Mouse (Mus musculus) brain, embryonic 14.5 days (tissue): ENCODE measurements around the gene Eif4g3. TPM values are rescaled to one million over a fixed set of nuclear protein-coding genes. Genes with fewer than 3 reads are reported as not detected.
"Not testable (repeated sequence)": the region's sequence is repeated elsewhere in the genome, so short reads cannot be mapped to it uniquely, and the experiment has no call there.

ENCODE experiments used
- DNase-seq: peaks from one replicate; pipeline ENCODE4 v3.0.0-alpha.2; 2011; ENCODE audit warnings: low read depth
- CTCF ChIP-seq: fragments of 200-500 bp; IDR thresholded peaks from 2 replicates; pipeline ENCODE4 v1.5.1; 2012; ENCODE audit warnings: inconsistent platforms, mild to moderate bottlenecking, moderate library complexity, borderline replicate concordance; ENCODE audit not compliant: insufficient read depth, insufficient read length; ENCODE audit errors: extremely low read depth
- POLR2A ChIP-seq: fragments of 200-500 bp; IDR thresholded peaks from 2 replicates; pipeline ENCODE4 v1.6.1; 2012; ENCODE audit warnings: mild to moderate bottlenecking, inconsistent platforms, borderline replicate concordance; ENCODE audit not compliant: poor library complexity, insufficient read depth, insufficient read length, severe bottlenecking; ENCODE audit errors: extremely low read depth
- polyA plus RNA-seq: library from polyadenylated mRNA; depleted of rRNA; stranded (reverse); fragments of >200 nt; gene quantifications from 2 replicates; pipeline ENCODE4 v1.2.3, GENCODE M21; 2012

The Eif4g3 gene
- polyA plus RNA-seq, 1 experiment, result 149 TPM

DNA sequence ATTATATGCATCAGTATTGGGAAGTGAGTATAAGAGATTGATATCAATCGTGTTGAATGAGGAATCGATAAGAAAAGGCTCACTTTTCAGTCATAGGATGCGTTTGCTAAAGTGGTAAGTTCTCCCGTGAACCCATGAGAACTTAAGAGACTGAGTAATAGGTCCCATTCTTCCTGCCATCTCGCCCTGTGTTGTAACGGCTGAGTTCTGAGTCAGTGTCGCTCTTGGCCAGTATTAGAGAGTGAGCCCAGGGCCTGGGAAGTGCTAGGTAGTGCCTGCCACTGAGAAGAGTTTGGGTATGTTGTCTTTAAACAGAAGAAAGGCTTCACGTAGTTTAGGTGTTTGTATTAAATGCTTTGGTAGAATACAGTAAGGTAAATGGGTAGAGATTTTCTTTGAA is 53.5 kb downstream of the Eif4g3 start:
- DNase-seq, result no peak
- TF ChIP-seq CTCF, result no peak
- TF ChIP-seq POLR2A, result no peak

GRCm38 (mm10) chr4:138049547-138049946 is 56.7 kb downstream of the Eif4g3 start:
- no peak for TF ChIP-seq CTCF
- TF ChIP-seq POLR2A, result no peak
- peak; percentile 50 for DNase-seq

GRCm38 (mm10) chr4:138051488-138051887 is 58.7 kb downstream of the Eif4g3 start:
- TF ChIP-seq POLR2A (no peak), CTCF (no peak)

GRCm38 (mm10) chr4:138056658-138057057 is 63.8 kb downstream of the Eif4g3 start:
- DNase-seq, result no peak
- no peak for TF ChIP-seq POLR2A
- no peak for TF ChIP-seq CTCF

More at GRCm38 (mm10) chr4:138051488-138051887, 58.7 kb downstream of the Eif4g3 start:
- DNase-seq, result peak; percentile 22

- not testable (repeated sequence) for DNase-seq
These were observed 64.5 kb downstream of the Eif4g3 start for GRCm38 (mm10) chr4:138057196-138057754.

DNA sequence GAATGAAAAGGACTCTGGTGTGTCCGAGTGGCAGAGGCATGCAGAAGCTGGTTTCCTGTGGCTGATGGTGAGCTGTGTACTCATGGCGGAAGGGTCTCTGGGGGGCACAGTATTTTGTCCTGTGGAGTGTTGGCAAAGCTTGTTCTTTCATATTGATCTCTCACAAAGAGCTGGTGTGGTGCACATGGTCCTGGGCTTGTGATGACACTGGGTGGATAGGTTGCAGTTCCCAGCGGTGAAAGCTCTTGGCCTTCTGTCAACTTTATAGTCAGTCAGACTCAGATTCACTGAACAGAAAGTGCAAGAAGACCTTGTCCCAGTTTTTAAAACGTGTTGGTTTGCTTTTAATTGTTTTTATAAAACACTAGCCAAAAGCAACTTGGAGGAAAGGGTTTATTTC is 68.3 kb downstream of the Eif4g3 start:
- TF ChIP-seq POLR2A (no peak), CTCF (no peak)
- no peak for DNase-seq

DNA sequence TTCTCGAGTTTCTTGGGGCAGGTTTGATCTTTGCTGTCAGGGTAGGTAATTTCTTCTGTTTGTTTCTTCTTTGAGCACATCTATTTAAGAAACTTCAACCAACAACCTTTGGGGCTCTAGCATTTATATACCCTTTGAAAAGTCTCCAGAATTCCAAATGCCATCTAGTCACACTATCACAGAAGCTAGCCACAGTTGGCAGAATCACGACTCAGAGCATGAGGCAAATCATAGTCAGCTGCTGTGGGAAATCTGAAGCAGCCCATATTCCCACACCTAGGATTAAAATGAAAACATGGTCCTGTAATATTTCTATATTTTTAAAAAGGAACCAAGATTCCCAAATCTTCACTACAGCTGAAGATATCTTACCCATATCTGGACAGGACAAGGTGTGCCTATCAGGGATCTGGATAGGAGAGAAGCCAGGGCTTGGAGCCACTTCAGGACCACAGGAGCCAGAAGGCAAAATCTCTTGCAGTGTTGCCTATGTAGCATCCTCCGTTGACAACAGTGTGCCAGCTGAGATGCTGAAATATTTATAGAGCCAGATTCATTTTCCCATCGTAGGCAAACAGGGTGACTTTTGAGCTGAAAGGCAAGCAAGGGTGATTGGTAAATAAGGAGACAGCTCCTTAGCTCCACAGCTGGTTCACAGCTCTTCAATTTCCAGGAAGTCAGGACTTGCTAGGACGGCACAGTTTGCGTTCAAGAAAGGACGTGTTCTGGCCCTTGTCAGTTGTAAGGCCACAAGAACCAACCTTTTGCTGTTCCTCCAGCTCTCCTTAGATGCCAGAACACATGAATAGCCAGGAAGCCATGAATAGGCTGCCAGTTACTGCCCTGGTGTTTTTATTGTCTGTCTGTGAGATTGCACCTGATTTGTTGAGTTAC is 70.8 kb downstream of the Eif4g3 start:
- TF ChIP-seq CTCF, result no peak
- TF ChIP-seq POLR2A, result no peak
- DNase-seq, result peak; percentile 29

- DNase-seq, result no peak
- TF ChIP-seq CTCF (no peak), POLR2A (no peak)
These were observed 72.2 kb downstream of the Eif4g3 start for GRCm38 (mm10) chr4:138064882-138065592.

DNA sequence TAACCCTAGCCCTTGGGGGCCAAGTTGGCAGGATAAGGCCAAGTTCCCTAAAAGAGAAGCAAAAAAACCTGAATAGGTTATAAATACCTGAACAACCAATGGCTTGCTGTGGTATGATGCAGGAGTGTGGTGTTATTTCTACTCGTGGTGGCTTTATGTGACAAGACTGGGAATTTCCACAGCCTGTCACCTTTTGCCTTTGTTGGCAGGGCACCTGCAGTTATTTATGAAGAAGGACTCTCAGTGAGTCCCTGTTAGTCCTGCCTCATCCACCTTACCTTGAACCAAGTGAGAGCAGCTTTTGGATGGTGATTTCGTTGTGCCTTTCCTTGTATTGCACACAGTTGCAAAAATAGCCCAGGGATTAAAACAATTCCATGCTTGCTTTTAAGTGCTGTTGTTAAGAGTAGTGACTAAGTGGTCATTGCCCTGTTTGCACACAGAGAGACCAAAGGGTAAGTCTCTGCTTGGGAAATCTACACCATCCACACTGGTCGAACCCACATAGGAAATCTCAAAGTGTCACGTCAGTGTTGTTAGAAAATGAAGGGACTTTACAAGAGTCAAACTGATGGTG is 72.9 kb downstream of the Eif4g3 start:
- no peak for TF ChIP-seq POLR2A
- no peak for TF ChIP-seq CTCF
- no peak for DNase-seq

- no peak for TF ChIP-seq CTCF
- TF ChIP-seq POLR2A, result no peak
- no peak for DNase-seq
These were observed 73.6 kb downstream of the Eif4g3 start for GRCm38 (mm10) chr4:138066421-138066820.

DNA sequence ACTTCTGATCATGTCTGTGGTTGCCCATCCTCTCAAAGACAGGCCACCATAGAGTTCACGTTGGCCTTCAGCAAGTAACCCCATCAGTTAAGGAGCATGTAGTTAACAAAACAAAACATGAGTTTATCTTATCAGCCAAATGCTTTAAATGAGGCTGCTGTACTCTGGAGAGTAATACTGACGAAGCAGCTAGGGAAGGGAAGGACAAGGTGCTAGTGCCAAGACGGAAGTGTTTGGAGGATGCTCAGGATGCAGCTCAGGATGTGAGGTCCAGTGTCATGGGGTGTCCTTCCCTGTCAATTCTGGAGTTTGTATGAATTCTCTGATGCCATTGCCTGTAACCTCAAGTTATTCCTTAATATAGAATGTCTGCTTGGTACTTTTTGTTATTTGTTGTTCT is 75.0 kb downstream of the Eif4g3 start:
- no peak for DNase-seq
- TF ChIP-seq POLR2A, result no peak
- TF ChIP-seq CTCF, result no peak
